Mouse (Mus musculus) bone marrow macrophage, adult 2 months (primary cell): ENCODE measurements around the gene Zfp64. TPM values are rescaled to one million over a fixed set of nuclear protein-coding genes. Genes with fewer than 3 reads are reported as not detected.

Experiments
- H3K27ac ChIP-seq: 2 replicates; pipeline ENCODE4 v1.5.1; 2012; ENCODE audit warnings: low read depth, low read length; ENCODE audit not compliant: insufficient read depth
- H3K4me1 ChIP-seq: 2 replicates; pipeline ENCODE4 v1.6.1; 2012; ENCODE audit warnings: low read length; ENCODE audit not compliant: control insufficient read depth, insufficient read depth
- H3K4me3 ChIP-seq: 2 replicates; pipeline ENCODE4 v1.5.1; 2012; ENCODE audit warnings: mild to moderate bottlenecking, low read length, moderate library complexity; ENCODE audit not compliant: insufficient read depth
- CTCF ChIP-seq: IDR thresholded peaks from 2 replicates; pipeline ENCODE4 v1.5.1; 2012; ENCODE audit warnings: low read depth, mild to moderate bottlenecking, low read length, moderate library complexity
- POLR2A ChIP-seq: IDR thresholded peaks from 2 replicates; pipeline ENCODE4 v1.6.1; 2012; ENCODE audit warnings: mild to moderate bottlenecking, low read depth, low read length, borderline replicate concordance
- polyA plus RNA-seq: library from polyadenylated mRNA; stranded (reverse); fragments of >200 nt; gene quantifications from 2 replicates; pipeline ENCODE4 v1.2.4, GENCODE M21; 2012; ENCODE audit not compliant: missing spikeins, insufficient read depth, insufficient read length

Gene Zfp64
- polyA plus RNA-seq, 1 experiment, result 9.9 TPM

DNA sequence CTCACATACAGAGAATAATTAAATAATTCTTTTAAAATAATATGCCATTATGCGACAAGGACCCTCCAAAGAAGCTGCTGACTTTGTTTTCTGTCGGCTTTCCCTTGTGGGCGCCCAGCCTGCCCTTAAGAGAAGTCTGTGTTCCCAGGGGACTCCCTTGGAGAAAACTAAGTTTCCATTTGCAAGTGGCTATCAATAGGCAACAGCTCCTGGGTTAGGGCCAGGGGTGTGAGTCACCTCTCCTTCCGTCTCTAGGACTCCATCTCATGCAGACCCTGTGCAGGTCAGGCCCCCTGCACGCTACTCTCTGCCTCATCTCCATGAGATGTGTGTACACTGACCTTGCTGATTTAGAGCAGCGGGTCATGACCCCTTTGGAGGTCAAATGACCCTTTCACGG is 57.5 kb downstream of the Zfp64 start:
- TF ChIP-seq POLR2A (no peak), CTCF (no peak)
- no peaks in the 10 kb centered on the region for H3K4me1 ChIP-seq
- H3K4me3 ChIP-seq, result no peak overlapping the region
- H3K27ac ChIP-seq, result no peak overlapping the region

- Histone ChIP-seq H3K4me3 (no peak overlapping the region), H3K27ac (no peak overlapping the region), H3K4me1 (no peaks in the 10 kb centered on the region)
- TF ChIP-seq CTCF, result no peak
Observed at GRCm38 (mm10) chr2:168895531-168895930, 59.9 kb downstream of the Zfp64 start.

- TF ChIP-seq POLR2A (no peak), CTCF (no peak)
- Histone ChIP-seq H3K27ac (no peak overlapping the region), H3K4me3 (no peak overlapping the region), H3K4me1 (no peaks in the 10 kb centered on the region)
Observed at GRCm38 (mm10) chr2:168894738-168895137, 60.6 kb downstream of the Zfp64 start.

- Histone ChIP-seq H3K4me1 (no peaks in the 10 kb centered on the region), H3K4me3 (no peak overlapping the region), H3K27ac (no peak overlapping the region)
- TF ChIP-seq CTCF (no peak), POLR2A (no peak)
Observed at GRCm38 (mm10) chr2:168892057-168892456, 63.3 kb downstream of the Zfp64 start.

DNA sequence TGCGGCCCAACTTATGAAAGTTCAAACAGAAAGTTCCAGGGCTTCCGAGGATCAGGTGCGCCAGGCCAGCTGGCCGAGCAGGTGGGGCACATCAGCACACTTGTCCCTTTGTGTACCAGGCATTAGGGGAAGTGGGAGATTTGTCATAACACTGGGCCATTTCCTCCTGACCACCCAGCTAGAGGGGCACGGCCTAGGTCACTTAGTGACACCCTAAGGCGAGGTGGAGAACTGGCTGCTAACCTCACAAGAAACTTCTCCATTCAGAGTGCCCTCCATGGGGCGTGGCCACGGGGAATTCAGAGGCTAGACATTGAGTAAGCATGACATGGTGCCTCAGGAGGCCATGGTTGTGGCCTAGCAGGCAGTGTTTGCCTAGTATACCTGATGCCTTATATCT is 70.7 kb downstream of the Zfp64 start:
- Histone ChIP-seq H3K27ac (no peak overlapping the region), H3K4me1 (peaks cover 8% of the 10 kb centered on the region), H3K4me3 (no peak overlapping the region)
- no peak for TF ChIP-seq CTCF

GRCm38 (mm10) chr2:168882997-168883396 is 72.4 kb downstream of the Zfp64 start:
- Histone ChIP-seq H3K4me1 (peaks cover 8% of the 10 kb centered on the region), H3K4me3 (no peak overlapping the region), H3K27ac (no peak overlapping the region)
- no peak for TF ChIP-seq CTCF
- TF ChIP-seq POLR2A, result no peak

- TF ChIP-seq POLR2A (no peak), CTCF (peak; percentile 38; the same call in 1 of the 2 replicates)
- H3K4me1 ChIP-seq, result peaks cover 8% of the 10 kb centered on the region
- H3K4me3 ChIP-seq, result no peak overlapping the region
- no peak overlapping the region for H3K27ac ChIP-seq
Observed at GRCm38 (mm10) chr2:168881927-168882326, 73.5 kb downstream of the Zfp64 start.

- Histone ChIP-seq H3K27ac (no peak overlapping the region), H3K4me1 (peaks cover 5% of the 10 kb centered on the region), H3K4me3 (no peak overlapping the region)
- 0 out of 2 replicates have a peak, but pooled peaks have one; percentile 7 for TF ChIP-seq CTCF
- no peak for TF ChIP-seq POLR2A
Observed at GRCm38 (mm10) chr2:168879573-168879972, 75.8 kb downstream of the Zfp64 start.

- Histone ChIP-seq H3K4me3 (no peak overlapping the region), H3K27ac (no peak overlapping the region), H3K4me1 (peaks cover 4% of the 10 kb centered on the region)
- TF ChIP-seq CTCF, result no peak
- no peak for TF ChIP-seq POLR2A
Observed at GRCm38 (mm10) chr2:168878708-168879107, 76.7 kb downstream of the Zfp64 start.

GRCm38 (mm10) chr2:168878158-168878557 is 77.2 kb downstream of the Zfp64 start:
- H3K27ac ChIP-seq, result no peak overlapping the region
- H3K4me3 ChIP-seq, result no peak overlapping the region
- no peak for TF ChIP-seq POLR2A
- TF ChIP-seq CTCF, result no peak
- H3K4me1 ChIP-seq, result peaks cover 4% of the 10 kb centered on the region

- TF ChIP-seq POLR2A, result no peak
- TF ChIP-seq CTCF, result no peak
- H3K27ac ChIP-seq, result no peak overlapping the region
- no peaks in the 10 kb centered on the region for H3K4me1 ChIP-seq
- no peak overlapping the region for H3K4me3 ChIP-seq
Observed at GRCm38 (mm10) chr2:168876631-168877030, 78.8 kb downstream of the Zfp64 start.
